Mouse (Mus musculus) heart, postnatal 25 days (tissue): ENCODE measurements at regions not wholly inside any gene's neighbourhood (a gene's known extent, or its start where the extent isn't known, plus 50 kb on each side); places are given as distances from the start of the nearest gene placed in this dataset.
"Not testable (repeated sequence)": the region's sequence is repeated elsewhere in the genome, so short reads cannot be mapped to it uniquely, and the experiment has no call there.

ENCODE experiments used
- DNase-seq: peaks from one replicate; pipeline ENCODE4 v3.0.0; 2022; ENCODE audit warnings: low spot score
- intact Hi-C: fragments of 180-260 bp; cut with DNase I; formaldehyde crosslinking; loops from one replicate; pipeline ENCODE4 v1.15.1; 2025

DNA sequence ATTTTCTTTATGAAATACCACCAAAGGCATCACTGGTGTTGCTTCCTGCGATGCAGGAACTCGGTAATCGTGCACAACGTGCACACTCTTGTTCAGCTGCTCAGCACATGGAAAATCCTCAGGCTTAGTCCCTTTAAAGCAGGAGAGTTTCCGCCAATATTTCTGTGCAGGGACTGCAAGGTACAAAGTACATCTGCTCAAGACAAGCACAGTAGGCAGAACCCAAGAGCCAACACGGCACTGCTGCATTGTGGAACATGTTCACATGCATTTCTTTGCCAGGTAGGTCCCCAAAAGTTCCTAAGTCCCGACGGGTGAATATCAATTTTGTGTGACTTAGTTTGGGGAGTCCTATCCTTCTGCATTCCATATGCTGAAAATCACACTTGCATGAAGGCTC, 808.0 kb upstream of the Pou3f3 start:
- intact Hi-C loops: no loop called here
- DNase-seq: no peak

DNA sequence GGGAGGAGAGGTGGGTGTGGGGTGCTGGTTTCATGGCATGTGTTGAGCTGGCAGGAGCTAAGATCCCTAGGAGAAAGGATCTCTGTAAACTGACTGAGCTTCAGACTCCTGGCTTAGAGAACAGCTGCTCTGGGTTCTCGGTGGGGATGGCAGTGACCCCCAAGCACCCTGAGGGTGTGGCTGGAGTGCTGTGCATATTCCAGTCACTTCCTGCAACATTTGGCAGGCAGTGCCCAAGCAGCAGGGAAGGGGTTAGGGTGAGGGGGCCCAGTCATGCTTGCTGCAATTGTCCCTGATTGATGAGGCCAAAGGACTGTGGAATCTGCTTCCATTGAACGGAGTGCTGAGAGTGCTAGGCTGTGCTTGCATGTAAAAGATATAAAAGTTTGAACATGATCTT, 807.4 kb upstream of the Pou3f3 start:
- DNase-seq: no peak
- intact Hi-C loops: no loop called here

DNA sequence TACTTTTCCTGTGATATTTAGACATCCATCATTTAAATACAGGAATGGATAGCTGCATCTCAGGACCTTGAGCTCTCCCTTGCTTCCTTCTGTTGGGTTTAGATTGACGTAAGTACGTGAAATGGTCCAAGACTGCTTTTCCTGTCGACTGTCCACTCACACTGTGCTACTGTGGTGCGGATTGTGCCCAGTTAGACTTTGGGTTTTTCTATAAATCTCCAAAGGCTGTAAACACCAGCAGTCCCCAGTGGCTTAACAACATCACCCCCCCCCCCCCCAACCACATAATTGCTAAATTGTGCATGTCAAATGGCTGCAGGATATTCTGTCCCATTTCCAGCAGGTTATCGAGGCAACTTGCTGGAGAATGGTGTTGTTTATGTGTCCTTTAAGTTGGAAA, 806.6 kb upstream of the Pou3f3 start:
- intact Hi-C loops: no loop called here
- no peak for DNase-seq

DNA sequence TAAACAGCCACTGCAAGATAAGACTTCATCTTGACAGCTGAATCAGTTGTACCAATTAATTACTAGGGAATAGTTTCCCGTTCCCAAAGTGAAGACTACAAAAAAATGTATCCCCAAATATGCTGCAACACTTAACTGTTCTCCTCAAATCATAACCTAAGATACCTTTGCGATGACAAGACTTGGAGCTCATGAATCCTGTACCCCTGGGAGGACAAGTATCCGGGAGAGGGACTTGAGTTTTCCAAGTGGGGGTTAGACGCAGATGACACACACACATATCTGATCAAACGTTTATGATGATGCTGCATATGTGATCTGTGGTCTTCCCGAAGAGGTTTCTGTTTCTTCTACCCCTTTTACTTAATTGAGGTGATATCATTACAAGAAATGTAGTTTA, 805.6 kb upstream of the Pou3f3 start:
- DNase-seq: no peak
- intact Hi-C loops: no loop called here

DNA sequence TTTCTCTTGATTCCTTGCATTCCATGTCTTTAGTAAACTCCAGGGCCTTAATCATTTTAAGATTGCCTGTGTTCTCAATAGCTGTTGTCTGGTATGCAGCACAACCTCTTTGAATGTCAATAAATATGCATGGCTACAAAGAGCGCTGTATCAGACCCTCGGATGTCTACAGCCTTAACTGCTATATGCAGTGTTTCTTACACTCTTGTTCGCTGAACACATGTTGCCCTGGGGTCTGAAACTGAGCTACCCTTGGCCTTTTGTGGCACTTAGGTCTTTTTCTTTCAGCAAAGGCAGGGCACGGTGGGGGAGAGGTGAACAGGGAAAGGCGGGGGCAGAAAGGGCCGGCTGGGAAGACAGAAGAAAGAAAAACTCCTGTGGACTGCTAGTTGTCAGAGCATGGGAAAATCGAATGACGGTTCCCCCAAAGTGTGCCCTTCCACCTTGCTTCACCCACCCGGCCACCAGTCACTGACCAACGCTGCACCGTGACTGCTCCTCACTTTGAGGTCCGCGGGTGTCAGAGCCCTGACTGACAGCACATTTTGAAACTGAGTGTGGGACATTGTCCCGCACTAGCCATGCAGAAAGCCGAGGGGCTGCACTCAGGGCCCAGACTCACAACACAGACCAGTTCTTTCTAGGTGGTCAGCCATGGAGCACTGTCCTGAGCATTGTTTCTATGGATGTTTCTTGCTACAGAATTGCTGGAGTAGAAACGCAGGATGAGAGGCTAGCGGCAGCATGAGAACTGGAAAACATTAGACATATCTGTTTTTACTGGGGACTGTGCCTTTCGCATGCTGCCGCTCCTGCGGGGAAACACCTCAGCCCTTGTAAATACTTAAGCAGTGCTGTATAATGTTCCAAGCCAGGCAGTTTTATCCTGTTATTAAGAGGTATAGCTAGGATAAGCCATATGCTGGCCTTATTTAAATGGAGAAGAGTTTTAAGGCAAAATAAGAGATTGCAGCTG, 804.6 kb upstream of the Pou3f3 start:
- DNase-seq: no peak
- intact Hi-C loops: no loop called here

DNA sequence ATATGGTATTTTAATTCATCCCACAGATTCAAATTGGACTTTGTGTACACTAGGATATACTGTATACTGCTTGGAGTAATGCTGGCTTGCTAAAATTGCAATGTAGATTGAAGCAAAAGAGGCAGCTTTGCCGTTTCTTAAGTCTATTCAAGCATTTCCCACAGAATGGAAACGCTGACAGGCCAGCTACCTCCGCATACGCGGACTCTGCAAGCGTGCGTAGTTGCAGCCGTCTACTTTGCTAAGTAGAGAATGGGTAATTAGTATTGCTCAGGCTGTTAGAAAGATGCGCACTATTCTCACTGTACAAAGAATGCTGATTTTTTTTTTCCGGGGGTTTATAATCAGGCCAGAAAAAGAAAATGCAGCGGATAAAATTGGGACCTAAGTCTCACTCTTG, 803.8 kb upstream of the Pou3f3 start:
- DNase-seq: no peak
- intact Hi-C loops: no loop called here

DNA sequence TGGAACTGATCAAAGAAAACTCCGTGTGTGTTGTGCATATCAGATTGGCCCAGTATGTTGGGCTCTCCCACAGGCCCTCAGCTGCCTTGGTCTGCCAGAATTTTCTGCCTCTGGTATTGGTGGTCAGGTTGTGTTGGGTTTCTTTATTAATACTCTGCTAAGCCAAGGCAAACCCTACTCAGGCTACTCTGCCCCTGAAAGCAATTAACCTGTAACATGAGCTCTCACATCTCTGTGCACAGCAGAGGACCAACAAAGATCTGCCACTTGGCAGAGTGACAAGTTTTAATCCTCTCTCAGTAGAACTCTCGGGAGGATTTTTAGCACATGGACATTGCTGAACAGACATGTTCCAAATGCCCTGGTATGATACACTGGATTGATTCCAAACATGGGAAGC, 803.2 kb upstream of the Pou3f3 start:
- DNase-seq: no peak
- intact Hi-C loops: no loop called here

DNA sequence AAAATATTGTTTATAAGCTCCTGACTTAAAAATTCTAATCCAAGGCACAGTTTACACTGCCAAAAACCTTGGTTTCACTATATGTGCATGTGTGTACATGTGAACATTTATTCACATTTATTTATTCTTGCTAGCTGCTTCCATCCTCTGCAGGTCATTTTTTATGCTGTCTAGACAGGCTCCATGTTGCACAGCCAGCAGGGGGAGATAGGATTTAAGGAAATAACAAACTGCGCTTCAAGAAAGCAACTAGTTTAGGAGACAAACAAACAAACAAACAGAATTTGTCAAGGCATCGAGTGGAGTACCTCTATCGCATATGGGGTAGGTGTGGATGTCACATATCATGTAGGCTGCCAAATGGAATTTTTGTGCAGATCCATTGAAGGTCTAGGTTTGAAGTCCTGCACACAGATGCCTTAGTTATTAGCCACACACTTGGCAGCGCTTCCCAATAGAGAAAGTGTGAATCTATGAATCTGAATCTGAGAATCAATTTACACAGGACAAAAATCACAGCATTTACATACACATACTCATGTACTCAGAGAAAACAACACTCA, 797.7 kb upstream of the Pou3f3 start:
- intact Hi-C loops: loop anchor here (5.0 kb wide), 2 partner anchors 339 to 794 kb away; no protein-coding TSS in a partner anchor
- DNase-seq: no peak

DNA sequence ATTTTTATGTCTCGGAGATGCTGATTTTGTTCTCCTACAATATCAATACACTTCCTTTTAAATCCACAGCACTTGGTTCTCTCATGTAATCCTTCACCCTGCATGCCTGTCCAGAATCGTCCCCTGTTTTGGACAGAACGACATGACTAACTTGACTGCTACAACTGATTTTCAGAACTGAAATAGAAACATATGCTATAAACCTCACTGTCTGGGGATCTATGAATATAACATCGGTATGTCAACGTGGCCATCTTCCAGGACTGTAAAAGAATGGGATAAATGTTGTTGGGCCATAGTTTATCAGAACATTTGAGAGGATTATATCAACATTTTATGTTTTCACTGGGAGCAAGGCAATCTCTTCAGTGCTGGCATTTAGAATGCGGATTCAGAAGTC, 795.2 kb upstream of the Pou3f3 start:
- intact Hi-C loops: no loop called here
- no peak for DNase-seq

DNA sequence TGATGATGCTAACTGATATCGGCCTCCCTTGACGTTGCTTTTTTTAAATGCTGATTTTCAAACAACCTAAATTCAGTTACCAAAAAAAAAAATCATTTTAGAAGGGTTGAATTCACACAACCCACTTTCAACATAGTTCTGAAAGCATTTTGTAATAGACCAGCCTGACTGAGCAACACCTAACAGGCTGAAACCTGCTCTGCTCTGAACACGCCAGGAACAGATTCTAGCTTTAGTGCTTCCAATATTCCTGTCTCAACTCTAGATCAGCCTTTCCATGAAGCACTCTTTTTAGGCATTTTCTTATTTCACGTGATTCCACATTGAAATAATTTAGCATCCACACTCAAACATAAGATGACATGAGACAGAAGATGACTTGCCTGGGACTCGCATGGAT, 789.6 kb upstream of the Pou3f3 start:
- DNase-seq: no peak
- intact Hi-C loops: no loop called here

DNA sequence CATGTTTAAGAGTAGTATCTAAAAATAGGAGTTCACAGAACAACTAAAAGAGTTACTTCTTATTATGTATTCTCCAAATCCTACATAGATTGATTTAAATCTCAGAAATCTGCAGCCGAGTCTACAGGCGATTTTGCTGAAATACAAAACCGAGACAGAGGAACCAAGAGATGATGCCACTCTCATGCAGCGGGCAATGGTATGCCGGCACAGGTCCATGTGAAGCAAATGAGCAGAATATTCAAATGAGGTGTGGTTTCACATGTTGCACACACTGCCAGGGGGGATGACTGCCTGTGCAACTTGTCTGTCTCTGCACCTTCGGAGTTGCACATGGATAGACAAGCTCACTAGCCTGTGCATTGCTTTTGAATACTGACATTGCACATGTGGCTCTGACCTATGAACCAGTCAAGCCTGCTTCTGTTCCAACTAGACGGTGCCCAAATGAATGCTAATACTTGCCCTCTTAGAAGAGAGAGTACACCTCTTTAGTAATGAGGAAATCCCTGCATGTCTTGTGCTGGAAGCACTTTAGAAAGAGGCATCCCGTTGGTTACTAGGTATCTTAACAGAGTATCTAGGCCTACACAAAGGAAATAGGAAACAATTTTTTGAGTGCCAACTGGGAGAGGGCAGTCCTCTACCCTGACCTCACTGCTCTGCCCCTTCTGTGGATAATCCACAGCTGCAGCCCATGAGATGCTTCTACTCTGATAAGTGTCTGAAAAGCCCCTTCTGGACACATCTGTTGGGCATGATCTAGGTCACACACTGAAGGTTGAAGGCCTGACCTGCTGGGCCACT, 787.4 kb upstream of the Pou3f3 start:
- intact Hi-C loops: no loop called here
- DNase-seq: no peak

DNA sequence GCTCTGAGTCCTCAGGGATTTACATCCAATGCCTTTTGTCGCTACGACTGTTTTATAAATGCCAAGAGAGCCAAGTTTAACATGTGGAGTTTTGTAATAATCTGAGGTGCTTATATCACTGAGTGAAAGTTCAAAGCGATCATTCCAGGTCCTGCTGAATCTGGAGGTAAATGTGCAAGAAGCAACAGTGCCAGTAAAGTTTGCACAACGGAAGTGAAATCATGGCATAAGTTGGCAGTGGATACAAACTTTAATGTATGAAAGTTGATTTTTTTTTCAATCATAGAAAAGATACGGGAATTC, 786.8 kb upstream of the Pou3f3 start:
- intact Hi-C loops: no loop called here
- no peak for DNase-seq

DNA sequence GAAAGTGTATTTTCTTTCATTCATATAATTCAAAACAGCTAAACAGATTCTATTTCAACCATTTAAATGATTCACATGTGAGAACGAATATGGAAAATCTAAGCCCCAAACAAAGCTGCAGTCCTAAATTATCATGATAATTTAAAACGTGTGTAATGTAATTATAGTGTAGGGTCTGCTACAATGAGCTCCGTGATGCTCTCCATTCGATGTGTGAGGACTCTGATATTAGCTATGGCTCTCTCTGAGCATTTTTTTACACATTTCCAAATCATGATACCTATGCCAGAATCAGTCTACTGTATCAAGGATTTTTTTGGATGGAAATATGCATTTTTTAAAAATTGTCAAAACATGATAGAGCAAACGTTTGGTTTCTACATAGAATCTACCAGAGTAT, 785.8 kb upstream of the Pou3f3 start:
- no peak for DNase-seq
- intact Hi-C loops: no loop called here

DNA sequence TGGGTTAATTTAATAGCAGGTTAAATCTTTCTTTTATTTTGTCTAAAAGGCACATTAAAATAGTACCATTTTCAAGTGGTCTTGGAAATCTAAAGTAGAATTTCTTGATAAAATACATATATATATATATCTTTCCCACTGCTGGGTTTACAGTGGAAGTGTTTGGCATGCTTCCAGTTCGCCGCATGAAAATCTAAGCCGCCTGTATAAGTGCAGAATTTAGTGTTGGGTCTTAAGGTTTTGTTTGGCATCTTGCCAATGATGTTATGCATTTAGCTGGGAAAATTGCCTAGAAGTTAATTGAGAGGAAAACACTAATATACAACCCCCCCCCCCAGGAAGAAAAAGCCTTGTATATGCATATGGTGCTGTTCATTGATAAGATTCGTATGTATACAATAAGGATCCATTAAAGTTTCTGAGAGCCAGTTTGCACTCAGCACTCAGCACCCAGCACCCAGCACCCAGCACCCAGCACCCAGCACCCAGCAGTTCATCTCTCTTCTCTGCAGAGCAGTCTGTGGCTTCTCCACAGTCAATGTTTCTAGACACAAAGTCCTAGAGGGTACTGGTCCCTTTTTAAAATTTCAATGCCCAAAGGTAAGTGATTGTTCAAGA, 778.7 kb upstream of the Pou3f3 start:
- intact Hi-C loops: no loop called here
- no peak for DNase-seq

DNA sequence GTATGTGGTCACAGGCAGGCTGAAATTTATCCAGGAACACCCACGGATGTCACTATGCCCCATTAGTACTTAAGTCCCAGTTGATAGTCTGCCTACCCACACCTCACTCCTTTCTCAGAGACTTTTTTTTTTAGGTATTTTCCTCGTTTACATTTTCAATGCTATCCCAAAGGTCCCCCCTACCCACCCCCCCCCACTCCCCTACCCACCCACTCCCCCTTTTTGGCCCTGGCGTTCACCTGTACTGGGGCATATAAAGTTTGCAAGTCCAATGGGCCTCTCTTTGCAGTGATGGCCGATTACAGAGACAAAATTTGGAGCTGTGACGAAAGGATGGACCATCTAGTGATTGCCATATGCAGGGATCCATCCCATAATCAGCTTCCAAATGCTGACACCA, 777.8 kb upstream of the Pou3f3 start:
- intact Hi-C loops, DNase-seq: not testable (repeated sequence)

DNA sequence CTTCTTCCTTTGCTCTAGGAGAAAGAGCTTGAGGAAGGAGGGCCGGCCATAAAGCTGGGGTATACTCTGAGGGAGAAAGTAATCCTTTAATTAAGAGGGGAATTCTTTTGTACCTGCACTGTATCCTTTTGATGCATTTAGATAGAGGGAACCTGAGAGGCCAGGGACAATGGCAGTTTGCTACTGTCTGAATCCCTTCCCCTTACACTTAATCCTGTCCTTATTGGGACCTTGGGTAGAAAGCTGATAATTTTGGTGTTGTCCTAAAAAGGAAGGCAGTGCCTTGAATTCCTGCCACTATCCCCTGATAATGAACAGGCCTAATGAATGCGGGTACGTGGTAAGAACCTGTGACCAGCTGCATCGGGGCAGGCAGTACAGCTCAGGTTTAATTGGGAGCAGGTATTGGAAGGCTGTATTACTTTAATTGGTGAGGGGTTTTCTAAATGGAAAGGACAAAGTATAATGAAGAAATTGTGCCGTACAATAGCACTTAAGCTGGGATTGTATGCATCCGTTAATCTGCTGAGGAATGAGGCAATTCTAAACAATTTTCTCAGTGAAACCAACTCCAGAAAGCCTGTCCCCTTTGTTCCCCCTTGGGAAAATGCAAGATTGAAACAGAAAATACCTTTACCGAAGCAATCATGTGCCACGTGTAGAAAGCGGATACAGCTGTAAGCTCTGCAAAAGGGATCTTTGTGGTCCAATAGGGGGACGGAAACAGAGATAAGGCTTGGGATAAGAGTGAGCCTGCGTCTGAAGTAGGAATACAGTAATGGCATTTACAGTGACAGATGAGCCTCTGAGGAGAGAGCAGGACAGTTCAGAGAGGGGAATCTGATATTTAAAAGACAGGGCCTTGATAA, 776.9 kb upstream of the Pou3f3 start:
- no peak for DNase-seq
- intact Hi-C loops: no loop called here

DNA sequence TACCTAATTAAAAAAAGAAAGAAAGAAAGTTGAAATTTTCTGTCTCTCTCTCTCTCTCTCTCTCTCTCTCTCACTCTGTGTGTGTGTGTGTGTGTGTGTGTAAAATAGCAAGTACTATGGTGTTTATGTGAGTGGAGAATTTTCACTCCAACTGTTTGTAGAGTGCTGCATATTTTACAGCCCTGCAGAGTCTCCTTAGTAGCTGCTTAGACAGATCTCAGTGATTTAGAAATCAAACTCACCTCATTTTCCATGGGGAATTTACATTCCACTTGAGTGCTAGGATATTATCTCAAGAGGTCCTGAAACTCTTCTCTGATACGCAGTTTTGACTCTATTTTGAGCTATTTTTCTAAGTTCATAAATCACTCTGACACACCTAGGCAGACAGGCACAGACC, 761.8 kb upstream of the Pou3f3 start:
- DNase-seq: no peak
- intact Hi-C loops: no loop called here

DNA sequence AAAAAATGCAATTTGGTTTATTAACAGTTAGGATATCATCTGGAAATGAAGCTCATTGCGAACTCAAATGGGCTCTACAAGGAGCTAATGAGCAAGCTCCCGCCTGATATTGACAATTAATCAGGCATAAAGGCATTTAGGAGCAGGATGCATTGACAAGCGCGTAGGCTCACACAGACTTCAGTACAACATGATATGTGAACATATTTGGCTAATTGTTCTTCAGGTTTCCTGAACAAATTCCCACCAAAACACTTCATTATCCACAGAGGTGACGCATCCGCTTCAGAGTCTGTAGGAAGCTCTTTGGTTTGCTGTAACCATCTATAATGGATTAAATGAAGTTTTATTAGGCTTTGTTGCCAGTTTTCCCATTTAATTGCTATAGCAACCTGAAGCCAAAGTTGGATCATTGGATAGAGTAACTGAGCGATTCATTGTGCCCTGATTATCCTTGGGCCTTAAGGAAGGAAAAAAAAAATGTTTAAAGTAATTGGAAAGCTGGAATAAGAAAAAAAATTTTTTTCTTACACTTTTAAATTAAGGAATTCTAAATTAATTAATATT, 759.6 kb upstream of the Pou3f3 start:
- no peak for DNase-seq
- intact Hi-C loops: no loop called here

DNA sequence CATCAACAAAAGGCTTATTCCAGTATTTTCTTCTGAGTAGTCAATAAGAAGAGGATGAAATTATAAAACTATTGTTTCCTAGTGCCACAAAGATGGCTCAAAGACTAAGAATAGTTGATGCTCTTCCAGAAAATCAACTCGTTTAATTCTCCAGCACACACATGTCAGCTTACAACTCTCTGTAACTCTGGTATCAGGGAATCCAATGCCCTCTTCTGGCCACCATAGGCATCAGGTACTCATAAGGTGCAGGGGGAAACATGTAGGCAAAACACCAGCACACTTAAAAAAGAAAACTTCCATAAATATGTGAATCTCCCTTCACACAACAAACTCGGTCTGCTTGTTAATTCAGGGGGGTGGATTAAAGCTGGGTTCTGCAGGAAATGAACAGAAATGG, 734.6 kb upstream of the Pou3f3 start:
- DNase-seq: no peak
- intact Hi-C loops: no loop called here
